Mouse (Mus musculus): ENCODE measurements around the gene Atp6v0a2. TPM values are rescaled to one million over a fixed set of nuclear protein-coding genes. Genes with fewer than 3 reads are reported as not detected.
A peak's percentile ranks its signal among the peaks of the same experiment; 100 is the strongest.
"Not testable (repeated sequence)": the region's sequence is repeated elsewhere in the genome, so short reads cannot be mapped to it uniquely, and the experiment has no call there.

The Atp6v0a2 gene
- polyA plus RNA-seq, 1 experiment from 2014 or later = 38.2 TPM

GRCm38 (mm10) chr5:124632461-124632860, 4.1 kb downstream of the Atp6v0a2 start:
- Histone ChIP-seq H3K4me1 (ENCODE audit: control insufficient read depth, insufficient read depth, low read length) (peaks cover 12% of the 10 kb centered on the region; the same call in 1 of the 2 replicates), H3K4me3 (ENCODE audit: low read depth, low read length) (no peak overlapping the region), H3K9me3 (replicated peaks; ENCODE audit: control insufficient read depth, low read length) (no peaks in the 10 kb centered on the region), H3K9ac (ENCODE audit: low read length) (no peak overlapping the region), H3K36me3 (ENCODE audit: control insufficient read depth, insufficient read depth, low read length) (peaks cover 44% of the 10 kb centered on the region), H3K4me2 (ENCODE audit: low read length) (no peak overlapping the region), H3K27me3 (replicated peaks; ENCODE audit: control insufficient read depth, insufficient read depth, low read length) (no peaks in the 10 kb centered on the region), H3K27ac (ENCODE audit: low read depth, low read length) (no peak overlapping the region)
- 72% methylated on average over 5 of the region's 5 CpGs for WGBS
- no peak for ATAC-seq
- no peak for DNase-seq (ENCODE audit: low spot score)

DNA sequence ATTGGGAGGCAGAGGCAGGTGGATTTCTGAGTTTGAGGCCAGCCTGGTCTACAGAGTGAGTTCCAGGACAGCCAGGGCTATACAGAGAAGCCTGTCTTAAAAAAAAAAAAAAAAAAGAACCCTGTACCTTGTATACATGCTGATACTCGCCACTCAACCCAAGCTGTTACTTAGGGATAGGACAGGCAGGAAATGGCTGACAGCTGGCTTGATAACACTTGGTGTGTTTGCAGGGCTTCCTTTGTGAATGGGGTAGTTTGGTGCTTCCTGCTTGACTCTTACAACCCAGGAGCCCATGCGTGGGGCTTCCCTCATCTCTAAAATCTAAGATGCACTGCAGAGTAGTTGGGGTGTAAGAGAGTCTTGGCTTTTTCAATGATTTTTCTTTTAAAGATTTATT, 5.0 kb downstream of the Atp6v0a2 start:
- 86% methylated on average over 2 of the region's 2 CpGs for WGBS
- H3K36me3 ChIP-seq (ENCODE audit: control insufficient read depth, insufficient read depth, low read length) = peaks cover 52% of the 10 kb centered on the region
- no peaks in the 10 kb centered on the region for H3K27me3 ChIP-seq (replicated peaks; ENCODE audit: control insufficient read depth, insufficient read depth, low read length)
- no peak overlapping the region for H3K4me3 ChIP-seq (ENCODE audit: low read depth, low read length)
- no peaks in the 10 kb centered on the region for H3K9me3 ChIP-seq (replicated peaks; ENCODE audit: control insufficient read depth, low read length)
- peaks cover 7% of the 10 kb centered on the region; the same call in 1 of the 2 replicates for H3K4me1 ChIP-seq (ENCODE audit: control insufficient read depth, insufficient read depth, low read length)
- DNase-seq (ENCODE audit: low spot score) = no peak
- H3K4me2 ChIP-seq (ENCODE audit: low read length) = no peak overlapping the region
- ATAC-seq = no peak
- no peak overlapping the region for H3K9ac ChIP-seq (ENCODE audit: low read length)
- no peak overlapping the region for H3K27ac ChIP-seq (ENCODE audit: low read depth, low read length)

DNA sequence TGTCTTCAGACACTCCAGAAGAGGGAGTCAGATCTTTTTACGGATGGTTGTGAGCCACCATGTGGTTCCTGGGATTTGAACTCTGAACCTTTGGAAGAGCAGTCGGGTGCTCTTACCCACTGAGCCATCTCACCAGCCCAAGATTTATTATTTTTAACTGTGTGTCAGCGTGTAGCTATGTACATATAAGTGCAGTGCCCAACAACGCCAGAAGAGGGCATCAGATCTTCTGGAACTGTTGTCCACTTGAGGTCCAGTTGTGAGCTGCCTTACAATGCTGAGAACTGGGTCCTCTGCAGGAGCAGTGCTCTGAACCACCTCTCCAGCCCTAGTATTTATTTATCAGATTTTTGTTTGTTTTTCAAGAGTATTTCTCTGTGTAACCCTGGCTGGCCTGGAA, 6.7 kb downstream of the Atp6v0a2 start:
- H3K4me1 ChIP-seq (ENCODE audit: control insufficient read depth, insufficient read depth, low read length); H3K27ac ChIP-seq (ENCODE audit: low read depth, low read length); H3K4me3 ChIP-seq (ENCODE audit: low read depth, low read length); H3K4me2 ChIP-seq (ENCODE audit: low read length); ATAC-seq; H3K27me3 ChIP-seq (replicated peaks; ENCODE audit: control insufficient read depth, insufficient read depth, low read length); H3K9ac ChIP-seq (ENCODE audit: low read length); H3K9me3 ChIP-seq (replicated peaks; ENCODE audit: control insufficient read depth, low read length): not testable (repeated sequence)
- WGBS = 81% methylated on average over 4 of the region's 4 CpGs
- H3K36me3 ChIP-seq (ENCODE audit: control insufficient read depth, insufficient read depth, low read length) = peaks cover 69% of the 10 kb centered on the region
- DNase-seq (ENCODE audit: low spot score) = peak; percentile 44

DNA sequence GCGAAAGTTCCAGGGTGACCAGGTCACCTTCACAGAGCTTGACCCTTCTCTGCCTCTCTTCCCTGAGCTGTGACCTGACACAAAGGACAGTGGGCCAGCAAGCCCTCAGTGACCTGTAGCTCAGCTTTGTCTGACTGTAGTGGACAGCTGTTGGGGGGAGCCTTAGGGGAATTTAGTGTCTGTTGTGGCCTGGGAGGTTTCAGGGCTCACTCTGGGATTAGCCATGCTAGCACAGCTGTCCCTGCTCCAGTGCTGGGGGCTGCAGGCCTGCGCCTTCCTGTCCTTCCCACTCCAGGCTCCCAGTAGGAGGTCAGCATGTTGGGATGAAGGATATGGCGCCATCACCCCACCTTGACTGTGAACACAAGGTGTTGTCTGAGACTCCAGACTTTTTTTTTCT, 7.8 kb downstream of the Atp6v0a2 start:
- Histone ChIP-seq H3K9ac (ENCODE audit: low read length) (no peak overlapping the region), H3K4me3 (ENCODE audit: low read depth, low read length) (no peak overlapping the region), H3K9me3 (replicated peaks; ENCODE audit: control insufficient read depth, low read length) (no peaks in the 10 kb centered on the region), H3K27ac (ENCODE audit: low read depth, low read length) (no peak overlapping the region), H3K4me1 (ENCODE audit: control insufficient read depth, insufficient read depth, low read length) (no peaks in the 10 kb centered on the region), H3K36me3 (ENCODE audit: control insufficient read depth, insufficient read depth, low read length) (peaks cover 76% of the 10 kb centered on the region), H3K4me2 (ENCODE audit: low read length) (no peak overlapping the region), H3K27me3 (replicated peaks; ENCODE audit: control insufficient read depth, insufficient read depth, low read length) (no peaks in the 10 kb centered on the region)
- 98% methylated on average over 3 of the region's 3 CpGs for WGBS
- DNase-seq (ENCODE audit: low spot score) = no peak
- no peak for ATAC-seq

DNA sequence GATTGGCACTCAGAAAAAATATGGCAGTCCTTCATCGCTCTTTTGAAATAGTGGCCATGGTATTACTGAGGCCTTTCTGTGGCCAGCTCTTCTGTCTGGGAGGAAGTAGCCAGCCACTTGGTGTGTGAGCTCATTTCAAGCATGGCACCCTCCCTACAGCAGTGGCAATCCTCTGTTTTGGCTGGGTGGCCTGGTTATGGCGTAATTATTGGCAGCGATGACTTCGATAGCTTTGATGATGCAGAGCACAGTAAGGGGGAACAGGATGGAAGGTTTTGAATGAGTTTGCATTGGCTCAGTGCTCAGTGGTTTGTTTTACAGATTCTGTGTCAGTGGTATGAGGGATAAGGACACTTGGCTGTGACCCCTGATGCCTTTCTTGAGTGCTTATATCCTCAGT, 8.3 kb downstream of the Atp6v0a2 start:
- no peaks in the 10 kb centered on the region for H3K9me3 ChIP-seq (replicated peaks; ENCODE audit: control insufficient read depth, low read length)
- H3K9ac ChIP-seq (ENCODE audit: low read length) = no peak overlapping the region
- H3K4me2 ChIP-seq (ENCODE audit: low read length) = no peak overlapping the region
- DNase-seq (ENCODE audit: low spot score) = no peak
- WGBS = 96% methylated on average over 4 of the region's 4 CpGs
- H3K4me3 ChIP-seq (ENCODE audit: low read depth, low read length) = no peak overlapping the region
- ATAC-seq = no peak
- no peaks in the 10 kb centered on the region for H3K27me3 ChIP-seq (replicated peaks; ENCODE audit: control insufficient read depth, insufficient read depth, low read length)
- H3K4me1 ChIP-seq (ENCODE audit: control insufficient read depth, insufficient read depth, low read length) = no peaks in the 10 kb centered on the region
- H3K27ac ChIP-seq (ENCODE audit: low read depth, low read length) = no peak overlapping the region
- H3K36me3 ChIP-seq (ENCODE audit: control insufficient read depth, insufficient read depth, low read length) = peaks cover 81% of the 10 kb centered on the region

DNA sequence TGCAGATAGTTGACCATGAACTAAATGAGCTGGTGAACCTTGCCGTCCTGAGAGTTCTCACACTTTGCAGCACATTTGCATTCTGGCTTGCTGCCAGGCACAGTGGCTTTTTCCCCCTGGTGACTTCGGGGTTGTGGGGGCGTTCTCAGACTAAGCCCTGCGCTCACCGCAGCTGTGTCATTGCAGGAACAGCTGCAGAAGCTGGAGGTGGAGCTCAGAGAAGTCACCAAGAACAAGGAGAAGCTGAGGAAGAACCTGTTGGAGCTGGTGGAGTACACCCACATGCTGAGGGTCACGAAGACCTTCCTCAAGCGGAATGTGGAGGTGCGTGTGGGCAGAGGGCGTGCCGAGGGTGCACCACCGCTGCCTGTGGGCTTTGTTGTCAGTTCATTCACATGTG, 8.9 kb downstream of the Atp6v0a2 start:
- H3K4me3 ChIP-seq (ENCODE audit: low read depth, low read length) = no peak overlapping the region
- H3K9ac ChIP-seq (ENCODE audit: low read length) = no peak overlapping the region
- no peaks in the 10 kb centered on the region for H3K4me1 ChIP-seq (ENCODE audit: control insufficient read depth, insufficient read depth, low read length)
- no peaks in the 10 kb centered on the region for H3K9me3 ChIP-seq (replicated peaks; ENCODE audit: control insufficient read depth, low read length)
- no peak overlapping the region for H3K27ac ChIP-seq (ENCODE audit: low read depth, low read length)
- WGBS = 92% methylated on average over 11 of the region's 11 CpGs
- no peaks in the 10 kb centered on the region for H3K27me3 ChIP-seq (replicated peaks; ENCODE audit: control insufficient read depth, insufficient read depth, low read length)
- DNase-seq (ENCODE audit: low spot score) (no peak), ATAC-seq (no peak)
- H3K4me2 ChIP-seq (ENCODE audit: low read length) = no peak overlapping the region
- H3K36me3 ChIP-seq (ENCODE audit: control insufficient read depth, insufficient read depth, low read length) = peaks cover 88% of the 10 kb centered on the region

- Histone ChIP-seq H3K9ac (ENCODE audit: low read length) (no peak overlapping the region), H3K27me3 (replicated peaks; ENCODE audit: control insufficient read depth, insufficient read depth, low read length) (no peaks in the 10 kb centered on the region), H3K9me3 (replicated peaks; ENCODE audit: control insufficient read depth, low read length) (no peaks in the 10 kb centered on the region), H3K4me2 (ENCODE audit: low read length) (no peak overlapping the region), H3K36me3 (ENCODE audit: control insufficient read depth, insufficient read depth, low read length) (peaks cover 93% of the 10 kb centered on the region), H3K4me1 (ENCODE audit: control insufficient read depth, insufficient read depth, low read length) (no peaks in the 10 kb centered on the region), H3K4me3 (ENCODE audit: low read depth, low read length) (no peak overlapping the region), H3K27ac (ENCODE audit: low read depth, low read length) (no peak overlapping the region)
- DNase-seq (ENCODE audit: low spot score) = no peak
- 97% methylated on average over 13 of the region's 13 CpGs for WGBS
- no peak for ATAC-seq
These were observed 9.5 kb downstream of the Atp6v0a2 start for GRCm38 (mm10) chr5:124637836-124638235.

- no peaks in the 10 kb centered on the region for H3K9me3 ChIP-seq (replicated peaks; ENCODE audit: control insufficient read depth, low read length)
- 92% methylated on average over 5 of the region's 5 CpGs for WGBS
- H3K4me2 ChIP-seq (ENCODE audit: low read length) = no peak overlapping the region
- H3K27ac ChIP-seq (ENCODE audit: low read depth, low read length) = no peak overlapping the region
- no peak for DNase-seq (ENCODE audit: low spot score)
- no peaks in the 10 kb centered on the region for H3K4me1 ChIP-seq (ENCODE audit: control insufficient read depth, insufficient read depth, low read length)
- no peak for ATAC-seq
- H3K9ac ChIP-seq (ENCODE audit: low read length) = no peak overlapping the region
- no peaks in the 10 kb centered on the region for H3K27me3 ChIP-seq (replicated peaks; ENCODE audit: control insufficient read depth, insufficient read depth, low read length)
- H3K4me3 ChIP-seq (ENCODE audit: low read depth, low read length) = no peak overlapping the region
- H3K36me3 ChIP-seq (ENCODE audit: control insufficient read depth, insufficient read depth, low read length) = peaks cover 78% of the 10 kb centered on the region
These were observed 85.4 kb downstream of the Atp6v0a2 start for GRCm38 (mm10) chr5:124713741-124714140.

GRCm38 (mm10) chr5:124715135-124715534, 86.8 kb downstream of the Atp6v0a2 start:
- ATAC-seq (no peak), DNase-seq (ENCODE audit: low spot score) (no peak)
- Histone ChIP-seq H3K9me3 (replicated peaks; ENCODE audit: control insufficient read depth, low read length) (no peaks in the 10 kb centered on the region), H3K4me1 (ENCODE audit: control insufficient read depth, insufficient read depth, low read length) (no peaks in the 10 kb centered on the region), H3K4me3 (ENCODE audit: low read depth, low read length) (no peak overlapping the region), H3K27me3 (replicated peaks; ENCODE audit: control insufficient read depth, insufficient read depth, low read length) (no peaks in the 10 kb centered on the region), H3K36me3 (ENCODE audit: control insufficient read depth, insufficient read depth, low read length) (peaks cover 92% of the 10 kb centered on the region), H3K27ac (ENCODE audit: low read depth, low read length) (no peak overlapping the region), H3K4me2 (ENCODE audit: low read length) (no peak overlapping the region), H3K9ac (ENCODE audit: low read length) (no peak overlapping the region)
- WGBS = 93% methylated on average over 8 of the region's 8 CpGs

Measured in forebrain, embryonic 14.5 days (tissue).